Mouse (Mus musculus) bone marrow macrophage, adult 2 months (primary cell): Measurements from ENCODE around the gene Gfod1.

ENCODE experiments used
- CTCF ChIP-seq: IDR thresholded peaks from 2 replicates; pipeline ENCODE4 v1.5.1; 2012; ENCODE audit warnings: low read depth, mild to moderate bottlenecking, low read length, moderate library complexity
- POLR2A ChIP-seq: IDR thresholded peaks from 2 replicates; pipeline ENCODE4 v1.6.1; 2012; ENCODE audit warnings: mild to moderate bottlenecking, low read depth, low read length, borderline replicate concordance

DNA sequence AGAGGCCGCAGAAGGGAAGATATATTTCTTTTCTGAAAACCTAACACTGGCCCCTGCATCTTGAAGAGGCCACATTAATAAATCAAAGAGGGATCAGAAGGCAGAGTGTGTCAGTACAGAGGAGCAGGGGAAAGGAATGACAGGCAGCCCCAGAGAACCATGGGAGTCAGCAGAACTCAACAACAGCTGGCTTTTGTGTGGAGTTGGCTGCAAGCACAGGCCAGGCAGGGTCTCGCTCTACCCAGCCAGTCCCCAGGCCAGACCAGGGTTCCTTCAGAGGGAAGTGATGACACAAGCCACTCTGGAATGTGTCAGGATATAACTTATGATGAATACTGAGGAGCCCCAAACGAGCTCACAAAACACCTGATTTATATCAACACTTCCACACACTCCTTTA, 144.5 kb downstream of the Gfod1 start:
- TF ChIP-seq POLR2A (no peak), CTCF (no peak)
